Comparison of ENCODE assay signal across 9 mouse cellular contexts in the genomic region with DNA sequence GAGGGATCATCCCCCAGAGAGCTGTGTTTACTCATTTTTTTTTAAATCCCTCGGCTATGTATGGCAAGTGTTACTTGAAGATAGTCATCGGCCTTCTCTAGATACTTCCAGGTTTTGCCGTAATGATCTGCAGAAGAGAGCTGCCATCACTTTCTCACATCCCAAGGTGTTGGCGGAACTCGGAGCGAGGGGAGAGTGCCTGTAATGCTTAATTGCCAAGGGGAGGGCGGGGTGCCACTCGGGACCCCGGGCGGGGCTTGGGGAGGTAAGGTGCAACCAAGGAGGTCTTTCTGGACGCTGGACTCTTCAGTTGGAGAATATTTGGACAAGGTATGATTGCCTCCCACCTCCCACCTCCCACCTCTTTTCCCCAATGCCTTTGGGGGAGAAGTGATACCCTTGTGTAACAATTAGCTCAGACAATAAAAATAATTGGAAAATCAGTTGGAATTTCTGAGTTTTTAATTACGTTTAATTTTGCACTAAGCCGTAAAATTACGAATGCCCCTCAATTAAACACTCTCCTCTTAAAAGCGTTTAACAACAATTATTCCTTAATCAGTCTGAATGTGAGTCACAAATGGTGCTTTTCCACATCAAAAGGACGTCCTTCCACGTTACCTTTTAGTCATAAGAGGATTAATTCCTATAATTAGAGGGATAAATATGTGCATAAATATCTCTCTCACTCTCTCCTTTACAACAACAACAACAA. TPM values are rescaled to one million over a fixed set of nuclear protein-coding genes. Genes with fewer than 3 reads are reported as not detected.
DNase-seq lines count a peak whose midpoint lies in the region; ATAC-seq lines count a peak whose summit lies in the region.
"Had no signal": no experiment of that assay in that cellular context is flagged by ENCODE, and none has a peak within 500 bp of the region (broad histone marks: within the 10 kb centered on the region; RNA-seq: fewer than 3 reads in every experiment).

No protein-coding gene starts in this region.

- H3K4me2 ChIP-seq in heart, embryonic 14.5 days (ENCODE audit: low read length) = peak overlapping the region; percentile 84
- H3K4me2 ChIP-seq in hindbrain, embryonic 11.5 days (replicated peaks; ENCODE audit: low read depth, low read length) = peak overlapping the region; percentile 64
- H3K4me2 ChIP-seq in midbrain, embryonic 14.5 days (ENCODE audit: low read length) = peak overlapping the region; percentile 59

- H3K27me3 ChIP-seq in heart, embryonic 14.5 days (ENCODE audit: control insufficient read depth, insufficient read depth, low read length) = no peaks in the 10 kb centered on the region
- peaks cover 74% of the 10 kb centered on the region for H3K27me3 ChIP-seq in embryonic facial prominence, embryonic 10.5 days (replicated peaks; ENCODE audit: low read depth, poor library complexity, severe bottlenecking)
- H3K27me3 ChIP-seq in hindbrain, embryonic 11.5 days (ENCODE audit: control insufficient read depth, insufficient read depth, low read length) = no peaks in the 10 kb centered on the region
- H3K27me3 ChIP-seq in midbrain, embryonic 14.5 days (ENCODE audit: control insufficient read depth, insufficient read depth, low read length) = peaks cover 4% of the 10 kb centered on the region; the same call in 1 of the 2 replicates

- peak overlapping the region; percentile 49 to 59 for H3K4me3 ChIP-seq in heart, embryonic 14.5 days (ENCODE audit: control insufficient read depth in 1 of 2, insufficient read depth in 1 of 2, low read depth in 1 of 2, low read length in 2 of 2)
- peak overlapping the region; percentile 55 for H3K4me3 ChIP-seq in embryonic facial prominence, embryonic 10.5 days
- H3K4me3 ChIP-seq in hindbrain, embryonic 11.5 days (ENCODE audit: low read depth, low read length) = peak overlapping the region; percentile 30
- H3K4me3 ChIP-seq in midbrain, embryonic 14.5 days (replicated peaks; ENCODE audit: low read depth, low read length) = peak overlapping the region; percentile 29

- peak overlapping the region in 1 of 2 experiments; percentile 66; a peak in 1 of 4 replicates for H3K27ac ChIP-seq in heart, embryonic 14.5 days (replicated peaks in 1 of 2; ENCODE audit: control insufficient read depth in 1 of 2, insufficient read depth in 1 of 2, low read depth in 2 of 2, low read length in 2 of 2)
- H3K27ac ChIP-seq in embryonic facial prominence, embryonic 10.5 days (replicated peaks) = peak overlapping the region; percentile 70
- peak overlapping the region; percentile 70 for H3K27ac ChIP-seq in hindbrain, embryonic 11.5 days (ENCODE audit: low read depth, low read length)
- H3K27ac ChIP-seq in midbrain, embryonic 14.5 days (replicated peaks; ENCODE audit: low read depth, low read length) = peak overlapping the region; percentile 69

- ATAC-seq in heart, embryonic 14.5 days (ENCODE audit: insufficient number of reproducible peaks, insufficient read depth, low FRiP score, low read depth) = no peak
- no peak for ATAC-seq in hindbrain, embryonic 11.5 days (ENCODE audit: low FRiP score)
- ATAC-seq in midbrain, embryonic 14.5 days (ENCODE audit: low FRiP score, low TSS enrichment) = peak; percentile 3; the same call in 1 of the 2 replicates
- no peak for ATAC-seq in activated CD4-positive, CD25-positive, alpha-beta regulatory T cell, adult 4 months

- peaks cover 8 to 16% of the 10 kb centered on the region in 2 experiments for H3K4me1 ChIP-seq in heart, embryonic 14.5 days (ENCODE audit: control insufficient read depth in 2 of 2, insufficient read depth in 2 of 2, low read length in 2 of 2)
- H3K4me1 ChIP-seq in embryonic facial prominence, embryonic 10.5 days = peaks cover 51% of the 10 kb centered on the region
- H3K4me1 ChIP-seq in hindbrain, embryonic 11.5 days (replicated peaks; ENCODE audit: control insufficient read depth, insufficient read depth, low read length) = peaks cover 3% of the 10 kb centered on the region
- H3K4me1 ChIP-seq in midbrain, embryonic 14.5 days (ENCODE audit: control insufficient read depth, insufficient read depth, low read length) = no peaks in the 10 kb centered on the region; the same call in 1 of the 2 replicates

- no peaks in the 10 kb centered on the region for H3K9me3 ChIP-seq in heart, embryonic 14.5 days (ENCODE audit: control insufficient read depth, low read length)
- no peaks in the 10 kb centered on the region for H3K9me3 ChIP-seq in embryonic facial prominence, embryonic 10.5 days
- no peaks in the 10 kb centered on the region for H3K9me3 ChIP-seq in hindbrain, embryonic 11.5 days (ENCODE audit: control insufficient read depth, low read length)
- no peaks in the 10 kb centered on the region for H3K9me3 ChIP-seq in midbrain, embryonic 14.5 days (ENCODE audit: control insufficient read depth, low read length)

- H3K9ac ChIP-seq in heart, embryonic 14.5 days (ENCODE audit: low read length) = peak overlapping the region; percentile 72
- peak overlapping the region; percentile 52 for H3K9ac ChIP-seq in hindbrain, embryonic 11.5 days (ENCODE audit: low read depth, low read length)
- peak overlapping the region; percentile 53 for H3K9ac ChIP-seq in midbrain, embryonic 14.5 days (replicated peaks; ENCODE audit: low read length)

- DNase-seq in heart, adult 18-20 months = no peak
- peak; percentile 48 for DNase-seq in embryonic facial prominence, embryonic 10.5 days (ENCODE audit: low spot score)
- peak; percentile 52 for DNase-seq in hindbrain, embryonic 11.5 days (ENCODE audit: low spot score)
- peak; percentile 60 for DNase-seq in midbrain, embryonic 14.5 days
- DNase-seq in urinary bladder, adult 18-20 months (ENCODE audit: low spot score in 2 of 2) = no peak
- DNase-seq in layer of hippocampus, adult 18-20 months (ENCODE audit: low spot score in 2 of 2) = no peak
- DNase-seq: thymus, postnatal 36 days had no signal

- no peaks in the 10 kb centered on the region for H3K36me3 ChIP-seq in heart, embryonic 14.5 days (ENCODE audit: control insufficient read depth, insufficient read depth, low read length)
- H3K36me3 ChIP-seq in embryonic facial prominence, embryonic 10.5 days (replicated peaks) = no peaks in the 10 kb centered on the region
- no peaks in the 10 kb centered on the region for H3K36me3 ChIP-seq in hindbrain, embryonic 11.5 days (ENCODE audit: control insufficient read depth, insufficient read depth, low read length)
- no peaks in the 10 kb centered on the region for H3K36me3 ChIP-seq in midbrain, embryonic 14.5 days (ENCODE audit: control insufficient read depth, insufficient read depth, low read length)

- WGBS in heart, embryonic 14.5 days = 26% methylated on average over 17 of the region's 17 CpGs
- 3% methylated on average over 17 of the region's 17 CpGs for WGBS in embryonic facial prominence, embryonic 10.5 days
- WGBS in hindbrain, embryonic 11.5 days = 9% methylated on average over 17 of the region's 17 CpGs
- WGBS in midbrain, embryonic 14.5 days = 2% methylated on average over 17 of the region's 17 CpGs

RNA-seq across cellular contexts. Expression of a gene that starts 9.2 kb away (rescaled TPM):
- 30.8 and 30.9 TPM in 2 replicates for polyA plus RNA-seq in heart, embryonic 14.5 days (2014; fragmentation: Nextera tagmentation; extraction: Ambion mirVana)
- total RNA-seq in heart, adult 18-20 months (2021) = 10 to 100 TPM; 19.1 to 24.3 TPM
- polyA plus RNA-seq in embryonic facial prominence, embryonic 10.5 days (2016; fragmentation: Nextera tagmentation; extraction: Ambion mirVana) = 67.0 and 71.9 TPM in 2 replicates
- 121 and 142 TPM in 2 replicates for polyA plus RNA-seq in hindbrain, embryonic 11.5 days (2014; fragmentation: Nextera tagmentation; extraction: Ambion mirVana)
- 83.1 and 84.9 TPM in 2 replicates for polyA plus RNA-seq in midbrain, embryonic 14.5 days (2014; fragmentation: Nextera tagmentation; extraction: Ambion mirVana)
- under 1 TPM in 1 of 2 experiments, not detected in 1; 0.26 TPM for polyA plus RNA-seq in activated CD4-positive, CD25-positive, alpha-beta regulatory T cell, adult 4 months (2017; shearing (Covaris generic))
- 10 to 100 TPM; 40.7 to 41.2 TPM for total RNA-seq in layer of hippocampus, adult 18-20 months (2021)

Comparison
In these comparisons a context has a peak if more than half of its experiments do, and no peak if none do; other contexts are left out.
1. DNase-seq: peak in embryonic facial prominence, embryonic 10.5 days (single experiment), hindbrain, embryonic 11.5 days (single experiment) and midbrain, embryonic 14.5 days (single experiment); none in heart, adult 18-20 months (0 of 2), urinary bladder, adult 18-20 months (0 of 2) and layer of hippocampus, adult 18-20 months (0 of 2).
2. RNA of a gene that starts 9.2 kb away (polyA plus RNA-seq): 121 to 142 TPM in hindbrain, embryonic 11.5 days, 83.1 to 84.9 TPM in midbrain, embryonic 14.5 days, 67.0 to 71.9 TPM in embryonic facial prominence, embryonic 10.5 days and 30.8 to 30.9 TPM in heart, embryonic 14.5 days; 0.26 TPM in activated CD4-positive, CD25-positive, alpha-beta regulatory T cell, adult 4 months; every median in the first group is over 10 times any median in the second.
3. Peak in every context shown above with its lines, with median percentiles within 50 percentile points of each other: H3K4me2 ChIP-seq, H3K4me3 ChIP-seq and H3K9ac ChIP-seq.